Mouse (Mus musculus): ENCODE measurements around the gene Sgsh.

DNA sequence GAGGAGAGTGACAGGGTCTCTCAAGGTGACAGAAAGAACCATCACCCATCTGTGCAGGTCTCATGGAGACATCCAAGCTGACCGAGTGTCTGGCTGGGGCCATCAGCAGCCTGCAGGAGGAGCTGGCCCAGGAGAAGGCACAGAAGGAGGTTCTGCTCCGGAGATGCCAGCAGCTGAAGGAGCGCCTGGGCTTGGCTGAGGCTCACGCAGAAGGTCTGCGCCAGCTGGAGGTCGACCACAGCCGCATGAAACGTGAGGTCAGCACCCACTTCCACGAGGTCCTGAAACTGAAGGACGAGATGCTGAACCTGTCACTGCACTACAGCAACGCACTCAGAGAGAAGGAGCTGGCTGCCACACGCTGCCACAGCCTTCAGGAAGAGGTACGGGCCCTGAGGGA, 32.8 kb downstream of the Sgsh start:
- no peak for TF ChIP-seq CTCF (IDR thresholded peaks at IDR 0.05; ENCODE audit: low read depth)
- no peak for TF ChIP-seq EP300 (IDR thresholded peaks at IDR 0.05; ENCODE audit: low read depth)
